Mouse (Mus musculus) right cerebral cortex, postnatal 4 days (tissue): ENCODE measurements around the gene Sgta.
"Not testable (repeated sequence)": the region's sequence is repeated elsewhere in the genome, so short reads cannot be mapped to it uniquely, and the experiment has no call there.

Source experiments
- DNase-seq: peaks from one replicate; pipeline ENCODE4 v3.0.0-alpha.2; 2022

Sgta gene

GRCm38 (mm10) chr10:81057406-81058130 lies 2.4 kb downstream of the Sgta start:
- no peak for DNase-seq

- not testable (repeated sequence) for DNase-seq
Observed at GRCm38 (mm10) chr10:81055802-81056340, 4.1 kb downstream of the Sgta start.

GRCm38 (mm10) chr10:81055169-81055568 lies 4.8 kb downstream of the Sgta start:
- no peak for DNase-seq

- DNase-seq = no peak
Observed at GRCm38 (mm10) chr10:81052577-81052976, 7.4 kb downstream of the Sgta start.

- DNase-seq = no peak
Observed at GRCm38 (mm10) chr10:81051133-81051532, 8.8 kb downstream of the Sgta start.

GRCm38 (mm10) chr10:81050645-81051044 lies 9.3 kb downstream of the Sgta start:
- DNase-seq = no peak

GRCm38 (mm10) chr10:81045246-81045645 lies 14.7 kb downstream of the Sgta start:
- not testable (repeated sequence) for DNase-seq

GRCm38 (mm10) chr10:81041458-81042175 lies 18.4 kb downstream of the Sgta start:
- peak; percentile 78 for DNase-seq

- DNase-seq = peak; percentile 100
Observed at GRCm38 (mm10) chr10:81036988-81037580, 22.9 kb downstream of the Sgta start, which contains the start of gene Slc39a3. Gene Slc39a3 (minus strand): TSS chr10:81037426.

GRCm38 (mm10) chr10:81036251-81036650 lies 23.7 kb downstream of the Sgta start:
- no peak for DNase-seq

GRCm38 (mm10) chr10:81033586-81033985 lies 26.4 kb downstream of the Sgta start:
- no peak for DNase-seq

- no peak for DNase-seq
Observed at GRCm38 (mm10) chr10:81029031-81029430, 30.9 kb downstream of the Sgta start.

- DNase-seq = no peak
Observed at GRCm38 (mm10) chr10:81028219-81028618, 31.8 kb downstream of the Sgta start.

- DNase-seq = no peak
Observed at GRCm38 (mm10) chr10:81027331-81027730, 32.6 kb downstream of the Sgta start.

- no peak for DNase-seq
Observed at GRCm38 (mm10) chr10:81026857-81027256, 33.1 kb downstream of the Sgta start.

- DNase-seq = no peak
Observed at GRCm38 (mm10) chr10:81025639-81026275, 34.2 kb downstream of the Sgta start, which contains the start of gene Diras1. Gene Diras1 (minus strand): TSS chr10:81025662.

GRCm38 (mm10) chr10:81025047-81025621 lies 34.8 kb downstream of the Sgta start:
- peak; percentile 36 for DNase-seq

GRCm38 (mm10) chr10:81024346-81024937 lies 35.5 kb downstream of the Sgta start:
- no peak for DNase-seq

- DNase-seq = peak; percentile 33
Observed at GRCm38 (mm10) chr10:81022744-81023143, 37.2 kb downstream of the Sgta start.

GRCm38 (mm10) chr10:81021547-81022110 lies 38.4 kb downstream of the Sgta start:
- no peak for DNase-seq

GRCm38 (mm10) chr10:81020207-81020606 lies 39.8 kb downstream of the Sgta start:
- no peak for DNase-seq

- no peak for DNase-seq
Observed at GRCm38 (mm10) chr10:81019687-81020086, 40.3 kb downstream of the Sgta start.
